Comparison of ENCODE assay signal across 22 mouse cellular contexts in genomic region chr8:114499448-114500144, GRCm38 (mm10).
A peak's percentile ranks its signal among the peaks of the same experiment; 100 is the strongest.
DNase-seq lines count a peak whose midpoint lies in the region; ATAC-seq lines count a peak whose summit lies in the region.
"Had no signal": no experiment of that assay in that cellular context is flagged by ENCODE, and none has a peak within 500 bp of the region (broad histone marks: within the 10 kb centered on the region; RNA-seq: fewer than 3 reads in every experiment).

No protein-coding gene starts in this region.

- no peak overlapping the region for H3K27ac ChIP-seq in forebrain, embryonic 14.5 days (ENCODE audit: low read depth, low read length)
- H3K27ac ChIP-seq in forebrain, embryonic 16.5 days (ENCODE audit: low read length) = no peak overlapping the region
- no peak overlapping the region for H3K27ac ChIP-seq in midbrain, embryonic 11.5 days (ENCODE audit: low read depth, low read length)
- H3K27ac ChIP-seq in midbrain, embryonic 13.5 days = no peak overlapping the region
- H3K27ac ChIP-seq in limb, embryonic 10.5 days = peak overlapping the region; percentile 82
- H3K27ac ChIP-seq: hindbrain, embryonic 14.5 days; layer of hippocampus, adult 2 months; liver, embryonic 14.5 days; lung, embryonic 15.5 days; midbrain, embryonic 10.5 days; stomach, postnatal 0 days had no signal

- H3K9ac ChIP-seq in forebrain, embryonic 14.5 days (ENCODE audit: low read length) = no peak overlapping the region
- no peak overlapping the region for H3K9ac ChIP-seq in forebrain, embryonic 16.5 days (replicated peaks; ENCODE audit: low read depth, low read length)
- no peak overlapping the region for H3K9ac ChIP-seq in midbrain, embryonic 11.5 days (ENCODE audit: low read length)
- H3K9ac ChIP-seq in midbrain, embryonic 13.5 days (replicated peaks) = no peak overlapping the region
- H3K9ac ChIP-seq: hindbrain, embryonic 14.5 days; liver, embryonic 14.5 days; lung, embryonic 15.5 days had no signal

- DNase-seq in forebrain, embryonic 14.5 days (ENCODE audit: low spot score) = peak; percentile 45
- DNase-seq in midbrain, embryonic 11.5 days (ENCODE audit: low spot score, missing footprints) = peak; percentile 78
- peak; percentile 60 for DNase-seq in limb, embryonic 10.5 days (ENCODE audit: low spot score)
- DNase-seq in spleen, adult 12 weeks (ENCODE audit: low spot score) = no peak
- DNase-seq in spleen, postnatal 14 days (ENCODE audit: low spot score in 2 of 2) = no peak
- no peak for DNase-seq in layer of hippocampus, adult 9-10 months (ENCODE audit: low spot score)
- DNase-seq: adrenal gland, postnatal 14 days; cerebellum, adult 11 months; cerebellum, postnatal 10 days; gastrocnemius, postnatal 10 days; heart, adult 11 months; heart, postnatal 36 days; lung, postnatal 4 days had no signal

- no peaks in the 10 kb centered on the region; the same call in 1 of the 2 replicates for H3K4me1 ChIP-seq in forebrain, embryonic 14.5 days (ENCODE audit: control insufficient read depth, insufficient read depth, low read length)
- H3K4me1 ChIP-seq in forebrain, embryonic 16.5 days (replicated peaks; ENCODE audit: control insufficient read depth, insufficient read depth, low read length) = no peaks in the 10 kb centered on the region
- no peaks in the 10 kb centered on the region for H3K4me1 ChIP-seq in midbrain, embryonic 11.5 days (ENCODE audit: control insufficient read depth, insufficient read depth, low read length)
- H3K4me1 ChIP-seq in midbrain, embryonic 13.5 days (replicated peaks) = peaks cover 29% of the 10 kb centered on the region
- H3K4me1 ChIP-seq in limb, embryonic 10.5 days = peaks cover 75% of the 10 kb centered on the region

- ATAC-seq in forebrain, embryonic 14.5 days = no peak
- ATAC-seq in forebrain, embryonic 16.5 days = no peak
- no peak for ATAC-seq in midbrain, embryonic 11.5 days (ENCODE audit: low FRiP score)
- no peak for ATAC-seq in midbrain, embryonic 13.5 days
- ATAC-seq: intestine, embryonic 16.5 days had no signal

- no peak overlapping the region for H3K4me3 ChIP-seq in forebrain, embryonic 14.5 days (ENCODE audit: low read depth, low read length)
- no peak overlapping the region for H3K4me3 ChIP-seq in forebrain, embryonic 16.5 days (replicated peaks; ENCODE audit: low read length)
- H3K4me3 ChIP-seq in midbrain, embryonic 11.5 days (ENCODE audit: low read depth, low read length) = no peak overlapping the region
- H3K4me3 ChIP-seq in midbrain, embryonic 13.5 days (replicated peaks) = no peak overlapping the region
- no peak overlapping the region for H3K4me3 ChIP-seq in limb, embryonic 10.5 days
- H3K4me3 ChIP-seq: layer of hippocampus, adult 2 months; lung, embryonic 15.5 days; midbrain, embryonic 10.5 days had no signal

- no peaks in the 10 kb centered on the region for H3K36me3 ChIP-seq in forebrain, embryonic 14.5 days (ENCODE audit: control insufficient read depth, insufficient read depth, low read length)
- no peaks in the 10 kb centered on the region for H3K36me3 ChIP-seq in forebrain, embryonic 16.5 days (ENCODE audit: control insufficient read depth, insufficient read depth)
- H3K36me3 ChIP-seq in midbrain, embryonic 11.5 days (ENCODE audit: control insufficient read depth, insufficient read depth, low read length) = no peaks in the 10 kb centered on the region
- no peaks in the 10 kb centered on the region for H3K36me3 ChIP-seq in midbrain, embryonic 13.5 days
- no peaks in the 10 kb centered on the region for H3K36me3 ChIP-seq in limb, embryonic 10.5 days
- H3K36me3 ChIP-seq: lung, embryonic 15.5 days; midbrain, embryonic 10.5 days had no signal

- peaks cover 23% of the 10 kb centered on the region for H3K27me3 ChIP-seq in forebrain, embryonic 14.5 days (replicated peaks; ENCODE audit: control insufficient read depth, insufficient read depth, low read length)
- H3K27me3 ChIP-seq in forebrain, embryonic 16.5 days (replicated peaks; ENCODE audit: control insufficient read depth, insufficient read depth, low read length) = peaks cover 21% of the 10 kb centered on the region
- no peaks in the 10 kb centered on the region for H3K27me3 ChIP-seq in midbrain, embryonic 11.5 days (ENCODE audit: control insufficient read depth, insufficient read depth, low read length)
- no peaks in the 10 kb centered on the region for H3K27me3 ChIP-seq in midbrain, embryonic 13.5 days
- H3K27me3 ChIP-seq in limb, embryonic 10.5 days (ENCODE audit: low read depth, poor library complexity, severe bottlenecking) = peaks cover 11% of the 10 kb centered on the region; the same call in 1 of the 2 replicates
- H3K27me3 ChIP-seq: lung, embryonic 15.5 days had no signal

- H3K9me3 ChIP-seq in forebrain, embryonic 14.5 days (replicated peaks; ENCODE audit: control insufficient read depth, low read length) = no peaks in the 10 kb centered on the region
- no peaks in the 10 kb centered on the region for H3K9me3 ChIP-seq in forebrain, embryonic 16.5 days (ENCODE audit: control insufficient read depth, low read length)
- no peaks in the 10 kb centered on the region for H3K9me3 ChIP-seq in midbrain, embryonic 11.5 days (ENCODE audit: control insufficient read depth, low read length)
- H3K9me3 ChIP-seq in midbrain, embryonic 13.5 days = no peaks in the 10 kb centered on the region
- no peaks in the 10 kb centered on the region for H3K9me3 ChIP-seq in limb, embryonic 10.5 days (replicated peaks)
- H3K9me3 ChIP-seq: lung, embryonic 15.5 days; midbrain, embryonic 10.5 days had no signal

- H3K4me2 ChIP-seq in forebrain, embryonic 14.5 days (ENCODE audit: low read length) = no peak overlapping the region
- no peak overlapping the region for H3K4me2 ChIP-seq in forebrain, embryonic 16.5 days (ENCODE audit: low read length)
- no peak overlapping the region for H3K4me2 ChIP-seq in midbrain, embryonic 11.5 days
- no peak overlapping the region for H3K4me2 ChIP-seq in midbrain, embryonic 13.5 days (replicated peaks)
- H3K4me2 ChIP-seq: hindbrain, embryonic 14.5 days; lung, embryonic 15.5 days had no signal

- WGBS in forebrain, embryonic 14.5 days = 26% methylated on average over 16 of the region's 16 CpGs
- 29% methylated on average over 16 of the region's 16 CpGs for WGBS in forebrain, embryonic 16.5 days
- WGBS in midbrain, embryonic 11.5 days = 77% methylated on average over 16 of the region's 16 CpGs
- WGBS in midbrain, embryonic 13.5 days = 74% methylated on average over 16 of the region's 16 CpGs
- WGBS in limb, embryonic 10.5 days = 20% methylated on average over 16 of the region's 16 CpGs

Comparison
In these comparisons a context has a peak if more than half of its experiments do, and no peak if none do; other contexts are left out.
1. DNase-seq: peak in forebrain, embryonic 14.5 days (single experiment), midbrain, embryonic 11.5 days (single experiment) and limb, embryonic 10.5 days (single experiment); none in spleen, adult 12 weeks (single experiment), spleen, postnatal 14 days (0 of 2) and layer of hippocampus, adult 9-10 months (single experiment).